Mouse (Mus musculus): ENCODE measurements around the gene Bloc1s2.

DNA sequence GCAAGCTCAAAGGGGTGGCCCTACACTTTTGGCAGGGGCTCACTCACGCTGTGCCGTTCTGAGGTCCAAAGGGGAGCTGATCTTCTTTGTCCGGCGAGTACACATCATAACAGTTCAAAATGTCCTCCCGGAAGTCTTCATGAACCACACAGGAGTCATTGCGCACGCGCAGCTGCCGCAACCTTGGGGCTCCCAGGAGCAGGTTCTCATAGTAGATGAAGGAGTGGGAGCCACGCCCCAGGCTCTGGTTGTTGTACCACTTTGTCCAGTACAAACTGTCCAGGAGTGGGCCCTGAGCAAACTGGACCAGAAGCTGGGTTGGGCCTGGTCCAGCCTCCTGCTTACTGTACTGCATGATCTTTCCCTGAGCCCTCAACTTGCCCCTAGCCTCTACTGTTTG is 10.8 kb upstream of the Bloc1s2 start:
- TF ChIP-seq GATA1 (IDR thresholded peaks at IDR 0.05; ENCODE audit: low read depth, low read length) (no peak), RAD21 (IDR thresholded peaks at IDR 0.05; ENCODE audit: low read depth, low read length) (no peak), CTCF (IDR thresholded peaks at IDR 0.05 in 2 of 3, conservative IDR thresholded peaks at IDR 0.05 in 1 of 3; ENCODE audit: control insufficient read depth in 1 of 3, insufficient read depth in 1 of 3, low read depth in 2 of 3, low read length in 3 of 3, poor library complexity in 1 of 3, severe bottlenecking in 1 of 3) (no peak), USF1 (IDR thresholded peaks at IDR 0.05; ENCODE audit: low read depth, low read length) (no peak), ETS1 (IDR thresholded peaks at IDR 0.05; ENCODE audit: low read depth, low read length) (no peak), ZNF384 (IDR thresholded peaks at IDR 0.05; ENCODE audit: low read depth, low read length) (no peak), EP300 (IDR thresholded peaks at IDR 0.05; ENCODE audit: low read depth in 1 of 2, low read length in 2 of 2) (no peak), MXI1 (IDR thresholded peaks at IDR 0.05; ENCODE audit: low read depth, low read length) (no peak), TAL1 (IDR thresholded peaks at IDR 0.05; ENCODE audit: low read length) (no peak)

Data from MEL (cell line).